Mouse (Mus musculus) liver, adult 2 months (tissue): ENCODE data around the gene Ptrh1. TPM values are rescaled to one million over a fixed set of nuclear protein-coding genes. Genes with fewer than 3 reads are reported as not detected.

Experiments
- DNase-seq: peaks from one replicate; pipeline ENCODE4 v3.0.0-alpha.2; 2011; ENCODE audit warnings: low read depth, low spot score; ENCODE audit errors: extremely low read depth
- H3K27ac ChIP-seq: fragments of 200-500 bp; replicated peaks from 2 replicates; pipeline ENCODE4 v1.5.1; 2012; ENCODE audit warnings: low read depth, mild to moderate bottlenecking, control low read depth, inconsistent platforms, low read length; ENCODE audit not compliant: insufficient read depth
- H3K27me3 ChIP-seq: fragments of 200-500 bp; 2 replicates; pipeline ENCODE4 v1.6.1; 2012; ENCODE audit warnings: mild to moderate bottlenecking, moderate library complexity, low read length, inconsistent platforms; ENCODE audit not compliant: control insufficient read depth, insufficient read depth
- H3K36me3 ChIP-seq: fragments of 200-500 bp; 2 replicates; pipeline ENCODE4 v1.6.1; 2012; ENCODE audit warnings: low read length, inconsistent platforms; ENCODE audit not compliant: control insufficient read depth, insufficient read depth
- H3K4me1 ChIP-seq: fragments of 200-500 bp; 2 replicates; pipeline ENCODE4 v1.6.1; 2011; ENCODE audit warnings: low read length; ENCODE audit not compliant: control insufficient read depth, insufficient read depth
- H3K4me3 ChIP-seq: fragments of 200-500 bp; 2 replicates; pipeline ENCODE4 v1.5.1; 2011; ENCODE audit warnings: low read depth, mild to moderate bottlenecking, control low read depth, low read length, moderate library complexity; ENCODE audit not compliant: insufficient read depth
- H3K79me2 ChIP-seq: fragments of 200-500 bp; 2 replicates; pipeline ENCODE4 v1.6.1; 2012; ENCODE audit warnings: inconsistent platforms, mild to moderate bottlenecking, low read length, moderate library complexity; ENCODE audit not compliant: control insufficient read depth, insufficient read depth
- H3K9ac ChIP-seq: fragments of 200-500 bp; 2 replicates; pipeline ENCODE4 v1.6.1; 2012; ENCODE audit warnings: low read depth, mild to moderate bottlenecking, control low read depth, inconsistent platforms, low read length
- CTCF ChIP-seq: fragments of 200-500 bp; IDR thresholded peaks from 2 replicates; pipeline ENCODE4 v1.5.1; 2011; ENCODE audit warnings: low read depth, low read length, control low read depth
- POLR2A ChIP-seq: fragments of 200-500 bp; IDR thresholded peaks from 2 replicates; pipeline ENCODE4 v1.6.1; 2011; ENCODE audit warnings: low read length, control low read depth; ENCODE audit not compliant: insufficient read depth; ENCODE audit errors: extremely low read depth
- WGBS: fragments of 180-500 bp; shearing (Covaris S2); methylation state at CpG from one replicate; pipeline ENCODE4 v1.1.7; 2018; 5-methylcytosine and 5-hydroxymethylcytosine counted together
- polyA plus RNA-seq: library from polyadenylated mRNA; depleted of rRNA; stranded (reverse); fragments of >200 nt; gene quantifications from 2 replicates; pipeline ENCODE4 v1.2.3, GENCODE M21; 2012; rRNA removed
- total RNA-seq: library from RNA; depleted of rRNA; stranded (reverse); fragments of >200 nt; gene quantifications from 2 replicates; pipeline ENCODE4 v1.2.3, GENCODE M21; 2014; rRNA removed

Ptrh1 gene
- total and polyA plus RNA-seq, 2 experiments, result 1.2 to 2.3 TPM

DNA sequence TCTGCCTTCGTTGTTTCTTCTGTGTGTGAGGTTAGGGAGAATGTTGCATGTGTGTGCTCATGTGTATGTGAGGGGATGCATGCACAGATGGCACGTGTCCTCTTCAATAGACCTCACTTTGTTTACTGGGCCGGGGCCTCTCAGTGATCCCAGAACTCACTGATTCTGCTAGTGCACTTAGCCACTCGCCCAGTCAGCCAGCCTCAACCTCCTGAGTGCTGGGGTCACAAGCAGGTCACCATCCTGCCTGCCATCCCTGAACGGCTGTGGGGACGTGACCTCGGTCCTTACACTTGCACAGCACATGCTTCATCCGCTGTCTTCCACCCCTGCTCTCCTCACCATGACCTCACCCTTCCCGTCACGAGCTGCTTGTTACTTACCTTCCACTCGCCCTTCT, 47.6 kb downstream of the Ptrh1 start:
- TF ChIP-seq POLR2A (no peak), CTCF (no peak)
- H3K27ac ChIP-seq, result no peak overlapping the region
- H3K79me2 ChIP-seq, result no peaks in the 10 kb centered on the region
- H3K9ac ChIP-seq, result no peak overlapping the region
- no peaks in the 10 kb centered on the region for H3K27me3 ChIP-seq
- no peaks in the 10 kb centered on the region for H3K36me3 ChIP-seq
- H3K4me1 ChIP-seq, result peaks cover 2% of the 10 kb centered on the region; the same call in 1 of the 2 replicates
- WGBS, result 68% methylated on average over 11 of the region's 11 CpGs
- H3K4me3 ChIP-seq, result no peak overlapping the region
- DNase-seq, result no peak

DNA sequence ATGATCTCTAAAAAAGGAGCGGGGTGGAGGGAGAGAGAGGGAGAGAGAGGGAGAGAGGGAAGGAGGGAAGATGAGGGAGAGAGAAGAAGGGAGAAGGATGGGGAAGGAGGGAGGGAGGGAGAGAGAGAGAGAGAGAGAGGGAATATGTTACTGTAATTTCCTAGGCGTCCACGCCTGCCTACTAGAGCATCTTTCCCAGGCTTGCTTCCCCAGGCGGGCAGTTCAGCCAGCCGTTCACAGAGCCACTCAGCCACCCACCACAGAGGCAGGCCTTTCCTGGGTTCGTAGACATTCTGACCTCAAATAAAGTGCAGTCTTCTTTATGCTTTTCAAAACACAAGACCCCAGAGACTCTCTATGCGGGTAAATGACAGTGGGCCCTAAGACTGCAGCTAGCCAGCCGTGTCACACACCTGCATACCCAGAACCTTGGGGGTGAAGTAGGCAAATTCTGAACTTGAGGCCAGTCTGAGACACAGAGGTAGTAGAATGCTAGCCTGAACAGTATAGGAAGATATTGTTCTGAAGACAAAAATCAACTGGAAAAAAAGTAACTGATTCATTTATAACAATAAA, 48.1 kb downstream of the Ptrh1 start:
- H3K79me2 ChIP-seq, result no peaks in the 10 kb centered on the region
- H3K27me3 ChIP-seq, result no peaks in the 10 kb centered on the region
- no peaks in the 10 kb centered on the region for H3K36me3 ChIP-seq
- no peak for DNase-seq
- H3K9ac ChIP-seq, result no peak overlapping the region
- TF ChIP-seq CTCF (no peak), POLR2A (no peak)
- peaks cover 2% of the 10 kb centered on the region; the same call in 1 of the 2 replicates for H3K4me1 ChIP-seq
- H3K27ac ChIP-seq, result no peak overlapping the region
- no peak overlapping the region for H3K4me3 ChIP-seq
- 83% methylated on average over 8 of the region's 8 CpGs for WGBS

DNA sequence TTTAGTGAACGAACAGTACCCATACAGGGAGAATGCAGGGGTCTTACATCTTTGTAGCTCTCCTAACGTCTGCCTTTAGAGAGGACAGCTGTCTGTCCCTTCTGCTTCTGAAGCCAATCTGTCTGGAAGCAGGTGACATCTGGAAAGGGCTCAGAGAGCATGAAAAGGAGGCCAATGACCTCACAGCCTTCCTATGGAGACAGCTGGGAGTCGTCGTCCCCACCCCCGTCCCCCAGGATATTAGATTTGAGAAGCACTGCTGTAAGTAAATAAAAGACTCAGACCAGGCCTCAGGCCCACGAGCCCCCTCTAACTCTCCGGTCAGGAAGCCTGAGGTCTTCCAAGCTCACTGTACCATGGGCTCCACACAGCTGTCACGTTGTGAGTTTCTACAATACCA, 48.6 kb downstream of the Ptrh1 start:
- Histone ChIP-seq H3K9ac (no peak overlapping the region), H3K4me3 (no peak overlapping the region)
- 72% methylated on average over 8 of the region's 8 CpGs for WGBS

DNA sequence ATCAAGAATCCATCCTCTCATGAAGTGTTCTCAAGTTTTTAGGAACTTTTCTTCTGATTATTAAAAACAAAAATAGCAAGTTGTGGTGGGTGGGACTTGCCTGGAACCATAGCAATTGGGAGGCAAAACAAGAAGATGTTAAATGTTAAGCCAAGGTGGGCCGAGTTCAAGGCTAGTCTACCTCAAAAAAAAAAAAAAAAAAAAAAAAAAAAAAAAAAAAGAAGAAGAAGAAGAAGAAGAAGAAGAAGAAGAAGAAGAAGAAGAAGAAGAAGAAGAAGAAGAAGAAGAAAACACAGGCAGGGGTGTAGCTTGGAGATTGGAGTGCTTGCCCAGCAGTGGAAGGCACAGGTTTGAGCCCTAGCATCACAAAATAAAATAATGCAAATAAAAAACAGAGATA, 49.2 kb downstream of the Ptrh1 start:
- no peak for TF ChIP-seq POLR2A
- TF ChIP-seq CTCF, result no peak
- Histone ChIP-seq H3K4me3 (no peak overlapping the region), H3K27ac (no peak overlapping the region), H3K79me2 (no peaks in the 10 kb centered on the region), H3K36me3 (no peaks in the 10 kb centered on the region), H3K27me3 (no peaks in the 10 kb centered on the region), H3K9ac (no peak overlapping the region), H3K4me1 (peaks cover 2% of the 10 kb centered on the region; the same call in 1 of the 2 replicates)
- 88% methylated on average over 1 of the region's 1 CpGs for WGBS
- no peak for DNase-seq

More for the DNA sequence above, 48.6 kb downstream of the Ptrh1 start:
- no peak overlapping the region for H3K27ac ChIP-seq
- TF ChIP-seq POLR2A, result no peak
- TF ChIP-seq CTCF, result no peak
- H3K27me3 ChIP-seq, result no peaks in the 10 kb centered on the region
- no peaks in the 10 kb centered on the region for H3K79me2 ChIP-seq
- H3K36me3 ChIP-seq, result no peaks in the 10 kb centered on the region
- peaks cover 2% of the 10 kb centered on the region; the same call in 1 of the 2 replicates for H3K4me1 ChIP-seq
- no peak for DNase-seq

DNA sequence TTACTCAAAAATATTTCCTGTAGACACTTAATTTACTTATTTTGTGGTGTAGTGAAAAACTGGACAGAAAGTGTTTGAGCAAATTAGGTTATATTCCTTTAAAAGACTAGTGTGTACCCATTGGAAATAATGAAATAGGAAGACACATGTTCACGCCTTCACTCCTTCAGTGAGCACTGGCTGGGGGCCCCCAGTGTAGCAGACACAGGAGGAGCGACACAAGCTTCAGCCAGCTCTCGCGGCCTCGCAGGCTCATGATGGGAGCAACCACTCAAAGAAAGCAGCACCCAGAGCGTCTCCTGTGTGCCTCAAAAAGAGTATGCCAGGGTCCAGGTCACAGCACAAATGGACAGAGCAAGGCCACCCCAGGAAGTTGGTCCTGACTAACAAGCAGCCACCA, 50.2 kb downstream of the Ptrh1 start:
- Histone ChIP-seq H3K4me1 (peaks cover 2% of the 10 kb centered on the region; the same call in 1 of the 2 replicates), H3K27me3 (no peaks in the 10 kb centered on the region), H3K4me3 (no peak overlapping the region), H3K36me3 (no peaks in the 10 kb centered on the region), H3K9ac (no peak overlapping the region), H3K79me2 (no peaks in the 10 kb centered on the region), H3K27ac (no peak overlapping the region)
- WGBS, result 95% methylated on average over 6 of the region's 6 CpGs
- DNase-seq, result no peak
- TF ChIP-seq CTCF (no peak), POLR2A (no peak)

Other genes with a start within 250 kb of the Ptrh1 start
- 7.0 and 7.2 TPM in 2 replicates for gene Fam102a, start 240.5 kb upstream of the Ptrh1 start, total RNA-seq
- gene Fam102a, start 240.5 kb upstream of the Ptrh1 start, polyA plus RNA-seq, result 10.5 and 11.0 TPM in 2 replicates
- gene Dpm2, start 204.9 kb upstream of the Ptrh1 start, total RNA-seq, result 6.5 and 8.4 TPM in 2 replicates
- gene Dpm2, start 204.9 kb upstream of the Ptrh1 start, polyA plus RNA-seq, result 73.7 and 104 TPM in 2 replicates
- gene Pip5kl1, start 201.0 kb upstream of the Ptrh1 start, total RNA-seq, result not detected in 2 replicates
- gene Pip5kl1, start 201.0 kb upstream of the Ptrh1 start, polyA plus RNA-seq, result not detected in 2 replicates
- not detected in 2 replicates for gene 9430097D07Rik, start 200.1 kb upstream of the Ptrh1 start, total RNA-seq
- gene 9430097D07Rik, start 200.1 kb upstream of the Ptrh1 start, polyA plus RNA-seq, result not detected in 2 replicates
- 0.74 and 1.2 TPM in 2 replicates for gene St6galnac4, start 188.7 kb upstream of the Ptrh1 start, total RNA-seq
- gene St6galnac4, start 188.7 kb upstream of the Ptrh1 start, polyA plus RNA-seq, result 2.2 and 2.5 TPM in 2 replicates
- gene St6galnac6, start 176.1 kb upstream of the Ptrh1 start, total RNA-seq, result 38.0 and 45.6 TPM in 2 replicates
- gene St6galnac6, start 176.1 kb upstream of the Ptrh1 start, polyA plus RNA-seq, result 90.0 and 134 TPM in 2 replicates
- gene Ak1, start 154.0 kb upstream of the Ptrh1 start, total RNA-seq, result 0.47 and 1.4 TPM in 2 replicates
- gene Ak1, start 154.0 kb upstream of the Ptrh1 start, polyA plus RNA-seq, result 0.26 and 0.34 TPM in 2 replicates
- 14.2 and 25.9 TPM in 2 replicates for gene Eng, start 129.2 kb upstream of the Ptrh1 start, total RNA-seq
- gene Eng, start 129.2 kb upstream of the Ptrh1 start, polyA plus RNA-seq, result 55.0 and 70.8 TPM in 2 replicates
- gene Fpgs, start 71.6 kb upstream of the Ptrh1 start, total RNA-seq, result 158 and 175 TPM in 2 replicates
- gene Fpgs, start 71.6 kb upstream of the Ptrh1 start, polyA plus RNA-seq, result 414 and 481 TPM in 2 replicates
- gene Cdk9, start 62.7 kb upstream of the Ptrh1 start, total RNA-seq, result 19.5 and 27.3 TPM in 2 replicates
- 46.6 and 63.7 TPM in 2 replicates for gene Cdk9, start 62.7 kb upstream of the Ptrh1 start, polyA plus RNA-seq
- 2.2 and 3.2 TPM in 2 replicates for gene Sh2d3c, start 54.7 kb upstream of the Ptrh1 start, total RNA-seq
- 7.5 and 10.4 TPM in 2 replicates for gene Sh2d3c, start 54.7 kb upstream of the Ptrh1 start, polyA plus RNA-seq
- gene 6330409D20Rik, start 34.8 kb upstream of the Ptrh1 start, total RNA-seq, result not detected in 2 replicates
- not detected in 2 replicates for gene 6330409D20Rik, start 34.8 kb upstream of the Ptrh1 start, polyA plus RNA-seq
- 26.6 and 35.6 TPM in 2 replicates for gene Tor2a, start 18.6 kb upstream of the Ptrh1 start, total RNA-seq
- 72.6 and 77.4 TPM in 2 replicates for gene Tor2a, start 18.6 kb upstream of the Ptrh1 start, polyA plus RNA-seq
- gene Ttc16, start 153 bp upstream of the Ptrh1 start, total RNA-seq, result under 0.01 and 0.07 TPM in 2 replicates
- gene Ttc16, start 153 bp upstream of the Ptrh1 start, polyA plus RNA-seq, result 0.10 and 0.22 TPM in 2 replicates
- gene Cfap157, start 8.6 kb downstream of the Ptrh1 start, total RNA-seq, result not detected in 2 replicates
- not detected in 2 replicates for gene Cfap157, start 8.6 kb downstream of the Ptrh1 start, polyA plus RNA-seq
- gene Stxbp1, start 71.5 kb downstream of the Ptrh1 start, total RNA-seq, result 0.74 and 1.7 TPM in 2 replicates
- gene Stxbp1, start 71.5 kb downstream of the Ptrh1 start, polyA plus RNA-seq, result 1.3 and 1.6 TPM in 2 replicates
- 6.5 and 6.8 TPM in 2 replicates for gene Fam129b, start 100.3 kb downstream of the Ptrh1 start, total RNA-seq
- 5.6 and 10.5 TPM in 2 replicates for gene Fam129b, start 100.3 kb downstream of the Ptrh1 start, polyA plus RNA-seq
- gene Rpl12, start 185.8 kb downstream of the Ptrh1 start, total RNA-seq, result 473 and 515 TPM in 2 replicates
- 134 and 158 TPM in 2 replicates for gene Rpl12, start 185.8 kb downstream of the Ptrh1 start, polyA plus RNA-seq
- gene Lrsam1, start 185.8 kb downstream of the Ptrh1 start, total RNA-seq, result 6.0 and 9.7 TPM in 2 replicates
- gene Lrsam1, start 185.8 kb downstream of the Ptrh1 start, polyA plus RNA-seq, result 8.8 and 9.7 TPM in 2 replicates
- 7.9 and 9.4 TPM in 2 replicates for gene Slc2a8, start 206.3 kb downstream of the Ptrh1 start, total RNA-seq
- 59.4 and 66.1 TPM in 2 replicates for gene Slc2a8, start 206.3 kb downstream of the Ptrh1 start, polyA plus RNA-seq